Mouse (Mus musculus) thymus, postnatal 14 days (tissue): ENCODE measurements around the gene Jpt2.
"Not testable (repeated sequence)": the region's sequence is repeated elsewhere in the genome, so short reads cannot be mapped to it uniquely, and the experiment has no call there.

Experiments
- DNase-seq: peaks from one replicate; pipeline ENCODE4 v3.0.0; 2021

The Jpt2 gene

GRCm38 (mm10) chr17:24960135-24960851 lies at the start of gene Jpt2:
Jpt2 (minus strand) TSS chr17:24960689.
- DNase-seq, result peak; percentile 97

DNA sequence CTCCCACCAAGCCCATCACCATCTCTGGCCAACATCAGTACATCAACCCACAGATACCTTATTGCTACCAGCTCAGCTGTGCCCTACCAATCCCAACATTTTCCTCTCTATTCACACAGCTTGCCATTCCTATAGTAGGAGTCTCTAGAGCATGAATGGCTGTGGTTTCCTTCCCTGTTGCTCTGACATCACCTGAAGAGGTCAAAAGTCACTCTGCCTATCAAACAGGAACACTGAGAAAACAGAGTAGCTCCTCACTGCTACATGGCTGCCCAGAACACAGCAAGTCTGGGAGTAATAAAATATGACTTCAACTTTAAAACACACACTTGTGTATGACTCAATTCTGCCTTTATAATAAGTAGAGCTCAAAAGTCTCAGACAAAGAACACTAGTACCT lies 47.0 kb upstream of the Jpt2 start:
- DNase-seq, result no peak

DNA sequence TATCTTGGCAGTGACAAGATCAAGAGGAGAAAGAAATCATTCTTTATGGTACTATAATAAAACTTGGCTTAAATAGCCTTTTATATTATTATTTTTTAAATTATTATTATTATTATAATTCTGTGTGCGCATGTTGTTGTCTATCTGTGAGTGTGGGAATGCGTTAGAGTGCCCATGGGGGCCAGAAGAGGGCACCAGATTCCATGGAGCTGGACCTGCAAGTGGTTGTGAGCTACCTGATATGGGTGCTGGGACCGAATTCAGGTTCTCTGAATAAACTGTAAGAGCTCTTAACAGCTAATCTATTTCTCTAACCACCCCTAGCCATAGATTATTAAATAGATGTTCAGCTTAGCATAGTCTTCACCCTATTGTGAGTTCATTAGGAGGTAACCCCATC lies 44.6 kb upstream of the Jpt2 start:
- DNase-seq, result no peak

DNA sequence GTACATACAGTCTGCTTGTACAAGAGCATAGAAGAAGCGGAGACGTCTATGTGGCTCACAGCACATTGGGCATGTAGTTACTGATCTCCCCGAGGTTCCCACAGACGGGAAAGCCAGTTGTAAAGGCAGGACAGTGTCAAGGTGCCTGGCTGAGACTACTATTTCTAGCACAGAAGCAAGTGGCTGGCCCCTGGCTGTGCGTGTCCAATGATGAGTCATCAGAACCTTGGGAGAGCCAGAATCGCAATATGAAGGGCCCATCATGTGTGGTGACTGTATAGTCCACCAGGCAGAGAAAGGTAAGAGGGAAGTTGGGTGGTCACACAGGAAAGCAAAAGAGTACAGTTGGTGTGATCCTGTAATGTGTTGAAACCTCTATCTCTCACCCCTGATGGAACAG lies 34.2 kb upstream of the Jpt2 start:
- no peak for DNase-seq

GRCm38 (mm10) chr17:24987221-24987620 lies 26.7 kb upstream of the Jpt2 start:
- DNase-seq, result no peak

DNA sequence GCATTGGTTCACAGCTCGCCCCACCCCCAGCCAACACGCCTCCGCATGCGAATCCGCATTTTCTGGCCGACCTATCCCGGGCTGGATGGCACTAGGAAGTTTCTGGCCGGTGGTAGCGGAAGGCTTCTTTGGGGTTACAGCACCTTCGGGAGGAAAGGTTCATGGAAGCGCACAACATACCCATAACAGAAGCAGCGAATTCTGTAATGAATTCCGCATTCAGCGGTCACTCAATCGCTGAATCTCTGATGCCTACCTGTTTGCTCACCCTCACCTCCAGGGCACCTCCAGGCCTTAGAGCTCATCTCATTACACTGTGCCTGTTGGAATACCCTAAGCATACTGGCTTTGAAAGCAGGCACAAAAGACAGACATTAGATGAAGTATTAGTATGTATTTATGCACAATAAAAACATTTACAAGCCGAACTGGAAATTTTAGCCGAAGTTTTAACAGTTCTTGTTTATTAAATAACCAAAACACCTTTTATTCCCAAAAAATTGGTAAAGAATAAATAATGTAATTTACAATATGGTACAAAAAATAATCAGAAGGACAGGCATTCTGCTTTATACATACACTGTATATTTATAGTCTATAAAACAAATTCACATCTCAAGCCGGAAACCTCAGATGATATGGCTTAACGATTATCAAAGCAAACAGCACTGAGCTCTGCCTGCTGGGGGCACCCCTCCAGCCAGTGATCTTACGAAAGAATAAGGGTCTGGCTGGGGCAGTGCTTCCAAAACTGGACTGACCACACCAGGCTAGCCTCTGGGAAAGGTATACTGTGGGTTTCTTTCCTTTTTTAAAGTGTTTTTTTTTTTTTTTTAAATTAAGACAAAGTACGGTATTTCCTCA lies 595 bp upstream of the Jpt2 start:
- no peak for DNase-seq

DNA sequence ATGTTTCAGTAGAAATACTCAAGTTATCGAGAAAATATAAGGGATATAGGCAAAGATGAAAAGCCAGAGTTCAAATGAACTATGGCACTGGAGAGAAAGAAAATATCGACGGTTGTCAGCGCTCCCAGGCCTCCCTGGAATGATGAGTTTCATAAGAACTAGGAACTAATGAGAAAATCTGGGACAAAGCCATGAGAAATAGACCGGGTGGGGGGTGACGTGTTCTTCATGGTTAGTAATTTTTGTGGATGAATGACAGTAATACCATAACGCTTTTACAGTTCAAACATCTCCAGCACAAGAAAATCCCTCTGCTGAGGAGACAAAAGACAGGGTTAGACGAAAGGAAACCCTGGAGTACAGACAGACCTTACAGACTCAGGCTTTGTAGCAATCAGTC lies 1.1 kb downstream of the Jpt2 start:
- DNase-seq, result no peak

GRCm38 (mm10) chr17:24953291-24953690 lies 7.2 kb downstream of the Jpt2 start:
- no peak for DNase-seq

DNA sequence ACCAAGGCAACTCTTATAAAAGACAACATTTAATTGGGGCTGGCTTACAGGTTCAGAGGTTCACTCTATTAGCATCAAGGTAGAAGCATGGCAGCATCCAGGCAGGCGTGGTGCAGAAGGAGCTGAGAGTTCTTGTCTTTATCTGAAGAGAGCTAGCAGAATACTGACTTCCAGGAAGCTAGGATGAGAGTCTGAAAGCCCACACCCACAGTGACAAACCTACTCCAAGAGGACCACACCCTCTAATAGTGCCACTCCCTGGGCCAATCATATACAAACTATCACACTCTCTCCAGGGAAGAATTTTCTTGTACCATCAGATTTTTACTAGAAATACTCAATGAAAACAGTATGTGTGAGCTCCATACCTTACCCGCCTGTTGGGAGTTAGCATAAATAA lies 9.8 kb downstream of the Jpt2 start:
- DNase-seq, result no peak

GRCm38 (mm10) chr17:24948204-24948603 lies 12.3 kb downstream of the Jpt2 start:
- no peak for DNase-seq

- DNase-seq, result not testable (repeated sequence)
Observed at GRCm38 (mm10) chr17:24943589-24943988, 16.9 kb downstream of the Jpt2 start.

DNA sequence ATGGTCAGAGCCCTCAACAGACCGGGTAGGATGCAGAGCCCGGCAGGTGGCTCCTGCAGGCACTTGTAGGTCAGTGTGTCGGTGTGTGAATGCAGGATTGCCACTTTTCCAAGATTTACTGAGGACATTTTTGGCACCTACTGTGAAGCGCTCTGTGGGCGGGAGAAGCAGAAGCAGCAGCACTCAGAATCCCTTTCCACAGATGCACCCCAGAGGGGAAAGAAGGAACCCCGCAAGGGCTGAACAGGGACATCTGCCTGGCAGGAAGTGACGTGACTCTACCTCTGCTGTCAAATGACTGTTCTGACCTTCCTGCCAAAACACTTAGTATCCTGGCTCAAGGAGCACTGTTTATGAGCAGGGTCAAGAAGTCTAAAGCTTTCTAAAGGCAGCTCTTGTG lies 17.5 kb downstream of the Jpt2 start:
- no peak for DNase-seq

- peak; percentile 57 for DNase-seq
Observed at GRCm38 (mm10) chr17:24942453-24942852, 18.0 kb downstream of the Jpt2 start.

GRCm38 (mm10) chr17:24937266-24937665 lies 23.2 kb downstream of the Jpt2 start:
- DNase-seq, result no peak

DNA sequence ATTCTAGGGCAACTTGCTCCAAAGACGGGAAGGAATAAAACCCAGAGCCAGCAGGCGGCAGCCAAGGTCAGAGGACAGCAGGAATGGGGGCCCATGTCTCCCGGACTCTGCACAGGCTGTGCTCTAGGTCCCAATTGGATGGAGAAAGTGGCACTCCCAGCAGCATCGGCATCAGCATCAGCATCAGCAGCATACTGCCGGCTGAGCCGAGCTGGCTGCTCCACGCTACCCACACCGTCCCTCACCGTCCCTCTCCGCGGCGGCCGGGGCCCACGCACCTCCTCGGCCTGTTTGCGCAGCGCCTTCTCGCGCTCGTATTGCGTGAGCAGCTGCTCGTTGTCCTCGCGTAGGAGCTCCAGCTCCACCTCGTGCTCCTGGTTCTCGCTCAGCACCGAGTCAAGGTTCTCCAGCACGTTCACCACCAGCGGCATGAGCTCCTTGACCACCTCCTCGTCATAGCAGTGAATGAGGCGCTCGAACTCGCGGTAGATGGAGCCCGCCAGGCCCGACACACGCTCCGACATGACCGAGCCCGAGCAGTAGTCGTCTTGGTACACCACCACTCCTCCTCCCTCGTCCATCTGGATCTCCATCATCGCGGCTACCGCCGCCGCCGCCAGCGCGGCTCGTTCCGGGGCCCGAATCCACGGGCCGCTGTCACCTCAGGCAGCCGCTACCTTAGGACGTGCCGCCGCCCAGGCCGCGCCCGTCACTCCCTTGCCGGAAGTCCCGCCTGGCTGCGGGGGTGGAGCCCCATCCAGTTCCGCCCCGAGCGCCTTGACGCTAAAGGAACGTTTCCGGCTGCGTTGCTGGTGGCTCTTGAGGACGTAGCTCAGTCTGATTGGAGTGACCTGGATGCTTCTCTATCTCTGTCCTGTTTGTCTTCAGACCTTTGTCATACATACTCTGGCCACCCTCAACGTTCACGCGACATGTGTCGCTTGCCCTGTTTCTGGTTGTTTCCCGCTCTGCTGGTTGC lies 23.9 kb downstream of the Jpt2 start, which contains the start of gene Mapk8ip3:
Gene Mapk8ip3, minus strand, starts transcription at position 719 of the 979 bp plus-strand sequence.
- DNase-seq, result peak; percentile 97

GRCm38 (mm10) chr17:24935666-24936065 lies 24.8 kb downstream of the Jpt2 start:
- no peak for DNase-seq

DNA sequence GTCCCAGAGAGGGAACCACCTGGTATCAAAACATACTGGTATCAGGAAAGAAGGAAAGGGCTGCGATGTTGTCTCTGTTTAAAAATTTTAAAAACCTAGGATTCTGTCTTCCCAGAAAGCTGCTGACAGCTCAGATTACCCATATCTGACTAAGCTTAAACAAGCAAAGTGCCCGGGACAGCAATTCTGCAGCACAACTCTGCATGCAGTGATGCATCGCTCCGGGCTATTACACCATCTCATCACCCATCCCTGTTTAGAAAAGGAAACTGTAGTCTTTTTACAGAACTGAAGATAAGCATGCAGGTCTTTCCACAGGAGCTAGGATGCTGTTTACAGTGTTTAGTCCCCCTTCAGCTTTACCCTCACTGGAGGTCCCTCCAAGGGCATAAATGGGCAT lies 25.6 kb downstream of the Jpt2 start:
- no peak for DNase-seq

GRCm38 (mm10) chr17:24933163-24933562 lies 27.3 kb downstream of the Jpt2 start:
- no peak for DNase-seq

DNA sequence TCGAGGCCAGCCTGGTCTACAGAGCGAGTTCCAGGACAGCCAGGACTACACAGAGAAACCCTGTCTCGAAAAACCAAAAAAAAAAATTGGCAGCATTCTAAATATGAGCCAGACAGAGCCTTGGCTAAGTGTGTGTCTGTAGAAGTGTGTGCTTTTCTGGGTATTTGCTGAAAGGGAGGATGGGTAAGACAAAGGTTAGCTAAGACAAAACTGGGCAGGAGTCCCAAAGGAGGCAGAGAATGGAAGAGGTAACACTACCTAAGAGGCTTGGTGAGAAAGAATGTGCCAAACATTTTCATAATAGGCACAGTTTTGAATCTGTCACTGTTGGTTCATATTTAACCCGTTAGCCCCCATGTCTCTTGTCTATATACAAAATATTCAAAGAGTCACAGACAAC lies 28.1 kb downstream of the Jpt2 start:
- DNase-seq, result no peak

DNA sequence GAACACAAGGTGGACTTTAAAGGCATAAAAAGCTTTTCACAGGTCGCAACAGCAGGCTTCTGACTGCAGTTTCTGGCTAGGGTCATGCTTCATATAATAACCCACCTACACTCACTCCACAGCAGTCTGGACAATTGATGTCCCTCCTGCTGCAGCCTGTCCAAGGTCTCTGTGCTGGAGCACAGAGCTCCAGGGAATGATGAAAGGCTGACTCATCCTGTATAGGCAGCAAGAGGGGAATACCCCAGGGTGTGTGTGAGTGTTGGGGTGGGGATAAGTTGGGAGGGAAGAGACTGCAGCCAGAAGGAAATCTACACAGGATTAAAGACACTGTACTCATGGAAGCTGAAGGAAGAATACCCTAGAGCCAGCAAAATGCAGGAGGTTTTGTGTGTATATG lies 31.0 kb downstream of the Jpt2 start:
- DNase-seq, result no peak

- no peak for DNase-seq
Observed at GRCm38 (mm10) chr17:24923246-24923645, 37.2 kb downstream of the Jpt2 start.

- no peak for DNase-seq
Observed at GRCm38 (mm10) chr17:24913984-24914383, 46.5 kb downstream of the Jpt2 start.

DNA sequence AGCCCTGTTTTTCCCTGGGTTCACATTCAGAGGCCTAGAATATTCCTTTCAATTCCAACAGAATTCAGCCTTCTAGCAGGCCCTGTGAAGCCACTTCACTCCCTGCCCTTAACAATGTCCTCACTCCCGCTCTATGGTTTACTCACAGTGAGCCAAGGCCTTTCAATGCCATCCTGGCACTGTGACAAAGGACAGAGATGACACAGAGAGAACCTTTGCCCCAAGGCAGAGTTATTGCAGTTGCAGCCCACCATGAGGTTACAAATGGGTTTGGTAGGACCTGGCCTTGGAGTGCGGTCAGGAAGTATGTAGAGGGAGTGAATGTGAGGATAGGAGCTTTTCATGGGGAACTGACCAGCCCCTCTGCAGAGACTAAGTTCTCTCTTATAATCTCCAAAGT lies 52.9 kb downstream of the Jpt2 start:
- DNase-seq, result no peak
